Mouse (Mus musculus) left cerebral cortex, postnatal 25 days (tissue): ENCODE measurements around the gene Spop. TPM values are rescaled to one million over a fixed set of nuclear protein-coding genes. Genes with fewer than 3 reads are reported as not detected.

Source experiments
- DNase-seq, 2 experiments: peaks; one replicate each; pipeline ENCODE4 v3.0.0; 2022; ENCODE audit warnings: low spot score in 2 of 2, mixed read lengths in 1 of 2
- intact Hi-C: fragments of 180-260 bp; cut with DNase I; formaldehyde crosslinking; loops from one replicate; pipeline ENCODE4 v1.15.1; 2025
- total RNA-seq, 2 experiments: library from RNA; stranded (reverse); gene quantifications; 2 replicates each; pipeline ENCODE4 v1.2.3; 2021

The Spop gene
- total RNA-seq, 2 experiments from 2014 or later = 183 to 188 TPM

GRCm38 (mm10) chr11:95409450-95410112 lies 4.3 kb upstream of the Spop start:
- no peak for DNase-seq
- intact Hi-C loops = loop anchor here (5.0 kb wide), 1 partner anchor 63 kb away; no protein-coding TSS in a partner anchor

- no peak for DNase-seq
- intact Hi-C loops = loop anchor here (5.0 kb wide), 1 partner anchor 61 kb away; no protein-coding TSS in a partner anchor
These were observed 2.3 kb upstream of the Spop start for GRCm38 (mm10) chr11:95411453-95412013.

- intact Hi-C loops = loop anchor here (5.0 kb wide), 1 partner anchor 60 kb away; no protein-coding TSS in a partner anchor
- no peak for DNase-seq
These were observed 1.3 kb upstream of the Spop start for GRCm38 (mm10) chr11:95412615-95413014.

GRCm38 (mm10) chr11:95414536-95415161 lies 769 bp downstream of the Spop start:
- DNase-seq = peak; percentile 92 to 97
- intact Hi-C loops = loop anchor here (5.0 kb wide), 1 partner anchor 58 kb away; no protein-coding TSS in a partner anchor

GRCm38 (mm10) chr11:95415931-95416330 lies 2.1 kb downstream of the Spop start:
- no peak for DNase-seq
- intact Hi-C loops = no loop called here

- no peak for DNase-seq
- intact Hi-C loops = no loop called here
These were observed 3.5 kb downstream of the Spop start for GRCm38 (mm10) chr11:95417341-95417740.

GRCm38 (mm10) chr11:95420880-95421435 lies 7.1 kb downstream of the Spop start:
- DNase-seq = no peak
- intact Hi-C loops = no loop called here

- DNase-seq = no peak
- intact Hi-C loops = no loop called here
These were observed 9.6 kb downstream of the Spop start for GRCm38 (mm10) chr11:95423505-95423904.

- peak in 1 of 2 experiments; percentile 54 for DNase-seq
- intact Hi-C loops = loop anchor here (5.0 kb wide), 1 partner anchor 46 kb away; no protein-coding TSS in a partner anchor
These were observed 17.5 kb downstream of the Spop start for GRCm38 (mm10) chr11:95431344-95431743.

- intact Hi-C loops = loop anchor here (5.0 kb wide), 1 partner anchor 45 kb away; no protein-coding TSS in a partner anchor
- DNase-seq = no peak
These were observed 18.3 kb downstream of the Spop start for GRCm38 (mm10) chr11:95432194-95432593.

GRCm38 (mm10) chr11:95445371-95445770 lies 31.5 kb downstream of the Spop start:
- DNase-seq = no peak
- intact Hi-C loops = no loop called here

GRCm38 (mm10) chr11:95446580-95447305 lies 32.9 kb downstream of the Spop start:
- no peak for DNase-seq
- intact Hi-C loops = no loop called here

GRCm38 (mm10) chr11:95448346-95448745 lies 34.5 kb downstream of the Spop start:
- intact Hi-C loops = no loop called here
- DNase-seq = no peak

GRCm38 (mm10) chr11:95455331-95455730 lies 41.5 kb downstream of the Spop start:
- no peak for DNase-seq
- intact Hi-C loops = no loop called here

- no peak for DNase-seq
- intact Hi-C loops = no loop called here
These were observed 47.0 kb downstream of the Spop start for GRCm38 (mm10) chr11:95460872-95461271.

GRCm38 (mm10) chr11:95462168-95462567 lies 48.3 kb downstream of the Spop start:
- DNase-seq = no peak
- intact Hi-C loops = no loop called here

GRCm38 (mm10) chr11:95467731-95468130 lies 53.9 kb downstream of the Spop start:
- intact Hi-C loops = no loop called here
- DNase-seq = peak in 1 of 2 experiments; percentile 57

- intact Hi-C loops = loop anchor here (5.0 kb wide), 1 partner anchor 61 kb away; the partner anchor contains the start of gene Spop
- DNase-seq = no peak
These were observed 59.1 kb downstream of the Spop start for GRCm38 (mm10) chr11:95472942-95473341.

- intact Hi-C loops = loop anchor here (5.0 kb wide), 1 partner anchor 61 kb away; the partner anchor contains the start of gene Spop
- no peak for DNase-seq
These were observed 59.6 kb downstream of the Spop start for GRCm38 (mm10) chr11:95473456-95473855.
